7 mouse cellular contexts compared by ENCODE assay signal in genomic region chr4:143280166-143280565, GRCm38 (mm10). TPM values are rescaled to one million over a fixed set of nuclear protein-coding genes. Genes with fewer than 3 reads are reported as not detected.
A peak's percentile ranks its signal among the peaks of the same experiment; 100 is the strongest.
DNase-seq lines count a peak whose midpoint lies in the region; ATAC-seq lines count a peak whose summit lies in the region.

No protein-coding gene starts in this region.

- 0 out of 2 replicates have a peak, but pooled peaks cover 3% of the 10 kb centered on the region for H3K4me1 ChIP-seq in liver, embryonic 11.5 days (replicated peaks; ENCODE audit: control insufficient read depth, insufficient read depth, low read length)
- H3K4me1 ChIP-seq in embryonic facial prominence, embryonic 10.5 days = peaks cover 28% of the 10 kb centered on the region
- H3K4me1 ChIP-seq in lung, embryonic 15.5 days = peaks cover 20% of the 10 kb centered on the region
- peaks cover 21% of the 10 kb centered on the region for H3K4me1 ChIP-seq in neural tube, embryonic 15.5 days

- H3K9ac ChIP-seq in liver, embryonic 11.5 days (ENCODE audit: low read depth, low read length) = no peak overlapping the region
- H3K9ac ChIP-seq in lung, embryonic 15.5 days = no peak overlapping the region
- H3K9ac ChIP-seq in neural tube, embryonic 15.5 days (replicated peaks) = no peak overlapping the region

- H3K27me3 ChIP-seq in liver, embryonic 11.5 days (replicated peaks; ENCODE audit: control insufficient read depth, insufficient read depth, low read length) = no peaks in the 10 kb centered on the region
- no peaks in the 10 kb centered on the region for H3K27me3 ChIP-seq in embryonic facial prominence, embryonic 10.5 days (replicated peaks; ENCODE audit: low read depth, poor library complexity, severe bottlenecking)
- H3K27me3 ChIP-seq in lung, embryonic 15.5 days = no peaks in the 10 kb centered on the region
- no peaks in the 10 kb centered on the region for H3K27me3 ChIP-seq in neural tube, embryonic 15.5 days (replicated peaks)

- H3K9me3 ChIP-seq in liver, embryonic 11.5 days (ENCODE audit: control insufficient read depth, low read length) = no peaks in the 10 kb centered on the region
- 0 out of 2 replicates have a peak, but pooled peaks cover 2% of the 10 kb centered on the region for H3K9me3 ChIP-seq in embryonic facial prominence, embryonic 10.5 days
- H3K9me3 ChIP-seq in lung, embryonic 15.5 days = no peaks in the 10 kb centered on the region
- H3K9me3 ChIP-seq in neural tube, embryonic 15.5 days (replicated peaks) = no peaks in the 10 kb centered on the region

- intact Hi-C loops in heart, postnatal 10 days (cut with DNase I) = no loop called here

- no peak overlapping the region for H3K4me3 ChIP-seq in liver, embryonic 11.5 days (ENCODE audit: low read depth, low read length)
- H3K4me3 ChIP-seq in embryonic facial prominence, embryonic 10.5 days = no peak overlapping the region
- H3K4me3 ChIP-seq in lung, embryonic 15.5 days = no peak overlapping the region
- H3K4me3 ChIP-seq in neural tube, embryonic 15.5 days (replicated peaks) = no peak overlapping the region

- no peak overlapping the region for H3K4me2 ChIP-seq in liver, embryonic 11.5 days
- no peak overlapping the region for H3K4me2 ChIP-seq in lung, embryonic 15.5 days
- no peak overlapping the region for H3K4me2 ChIP-seq in neural tube, embryonic 15.5 days

- H3K36me3 ChIP-seq in liver, embryonic 11.5 days (ENCODE audit: control insufficient read depth, insufficient read depth, low read length) = no peaks in the 10 kb centered on the region
- H3K36me3 ChIP-seq in embryonic facial prominence, embryonic 10.5 days (replicated peaks) = peaks cover 14% of the 10 kb centered on the region; the same call in 1 of the 2 replicates
- no peaks in the 10 kb centered on the region for H3K36me3 ChIP-seq in lung, embryonic 15.5 days
- no peaks in the 10 kb centered on the region for H3K36me3 ChIP-seq in neural tube, embryonic 15.5 days

- 66% methylated on average over 3 of the region's 3 CpGs for WGBS in liver, embryonic 11.5 days
- WGBS in embryonic facial prominence, embryonic 10.5 days = 85% methylated on average over 3 of the region's 3 CpGs
- 83% methylated on average over 3 of the region's 3 CpGs for WGBS in lung, embryonic 15.5 days
- 70% methylated on average over 3 of the region's 3 CpGs for WGBS in neural tube, embryonic 15.5 days

- peak; percentile 33 for DNase-seq in liver
- no peak for DNase-seq in liver, embryonic 11.5 days (ENCODE audit: low spot score)
- peak; percentile 45 for DNase-seq in embryonic facial prominence, embryonic 10.5 days (ENCODE audit: low spot score)
- peak; percentile 40 to 46 for DNase-seq in heart, postnatal 10 days
- no peak for DNase-seq in cerebellum, adult 9-11 months

- H3K27ac ChIP-seq in liver, embryonic 11.5 days (ENCODE audit: low read depth, low read length) = no peak overlapping the region
- H3K27ac ChIP-seq in embryonic facial prominence, embryonic 10.5 days (replicated peaks) = peak overlapping the region; percentile 76
- peak overlapping the region; percentile 53; the same call in 1 of the 2 replicates for H3K27ac ChIP-seq in lung, embryonic 15.5 days
- H3K27ac ChIP-seq in neural tube, embryonic 15.5 days (replicated peaks) = peak overlapping the region; percentile 66

- no peak for ATAC-seq in liver, embryonic 11.5 days (replicated peaks; ENCODE audit: low FRiP score)
- ATAC-seq in lung, embryonic 15.5 days (ENCODE audit: borderline replicate concordance, extremely low read depth, low FRiP score, low TSS enrichment) = no peak
- no peak for ATAC-seq in neural tube, embryonic 15.5 days (ENCODE audit: low FRiP score)

RNA-seq across cellular contexts. Expression of gene Pdpn, which starts 19.2 kb away (rescaled TPM):
- 5.5 and 6.0 TPM in 2 replicates for polyA plus RNA-seq in liver, embryonic 11.5 days (2014; fragmentation: Nextera tagmentation; extraction: Ambion mirVana)
- polyA plus RNA-seq in embryonic facial prominence, embryonic 10.5 days (2016; fragmentation: Nextera tagmentation; extraction: Ambion mirVana) = 38.0 and 43.0 TPM in 2 replicates
- 10 to 100 TPM; 10.1 to 12.9 TPM for total RNA-seq in heart, postnatal 10 days (2021)
- 47.2 and 51.0 TPM in 2 replicates for polyA plus RNA-seq in lung, embryonic 15.5 days (2015; fragmentation: Nextera tagmentation; extraction: Ambion mirVana)
- polyA plus RNA-seq in neural tube, embryonic 15.5 days (2015; fragmentation: Nextera tagmentation; extraction: Ambion mirVana) = 25.5 and 29.0 TPM in 2 replicates

Comparison
In these comparisons a context has a peak if more than half of its experiments do, and no peak if none do; other contexts are left out.
1. DNase-seq: peak in liver (single experiment), embryonic facial prominence, embryonic 10.5 days (single experiment) and heart, postnatal 10 days (2 of 2); none in liver, embryonic 11.5 days (single experiment) and cerebellum, adult 9-11 months (single experiment).